Mouse (Mus musculus) limb, embryonic 13.5 days (tissue): Measurements from ENCODE around the gene Atxn7l1. TPM values are rescaled to one million over a fixed set of nuclear protein-coding genes. Genes with fewer than 3 reads are reported as not detected.

Experiments
- ATAC-seq: fragments of 200-750 bp; cut with Nextera tagmentation; 2 replicates; pipeline ENCODE4 v1.8.0; 2017; ENCODE audit warnings: low read depth, moderate number of reproducible peaks, moderate TSS enrichment; ENCODE audit not compliant: low FRiP score
- H3K27ac ChIP-seq: fragments of 300-500 bp; sonication (generic); 2 replicates; pipeline ENCODE4 v1.5.1; 2015; ENCODE audit warnings: inconsistent platforms, mild to moderate bottlenecking, moderate library complexity
- H3K27me3 ChIP-seq: fragments of 300-500 bp; sonication (generic); 2 replicates; pipeline ENCODE4 v1.6.1; 2015; ENCODE audit warnings: mild to moderate bottlenecking, inconsistent platforms
- H3K36me3 ChIP-seq: fragments of 300-500 bp; sonication (generic); 2 replicates; pipeline ENCODE4 v1.6.1; 2015; ENCODE audit warnings: inconsistent platforms, mild to moderate bottlenecking, moderate library complexity
- H3K4me1 ChIP-seq: fragments of 300-500 bp; sonication (generic); 2 replicates; pipeline ENCODE4 v1.6.1; 2015; ENCODE audit warnings: inconsistent platforms
- H3K4me2 ChIP-seq: fragments of 300-500 bp; sonication (generic); replicated peaks from 2 replicates; pipeline ENCODE4 v1.6.1; 2015; ENCODE audit warnings: inconsistent platforms, mild to moderate bottlenecking, moderate library complexity
- H3K4me3 ChIP-seq: fragments of 300-500 bp; sonication (generic); 2 replicates; pipeline ENCODE4 v1.5.1; 2015; ENCODE audit warnings: moderate library complexity, mild to moderate bottlenecking, inconsistent platforms
- H3K9ac ChIP-seq: fragments of 300-500 bp; sonication (generic); 2 replicates; pipeline ENCODE4 v1.6.1; 2015; ENCODE audit warnings: mild to moderate bottlenecking, inconsistent platforms
- H3K9me3 ChIP-seq: fragments of 300-500 bp; sonication (generic); 2 replicates; pipeline ENCODE4 v1.6.1; 2016; ENCODE audit warnings: inconsistent platforms
- WGBS: fragments of 180-500 bp; shearing (Covaris S2); methylation state at CpG from one replicate; pipeline ENCODE4 v1.1.7; 2015; 5-methylcytosine and 5-hydroxymethylcytosine counted together
- polyA plus RNA-seq: library from polyadenylated mRNA; unstranded; fragments of >200 nt; fragmentation: Nextera tagmentation; extraction: Ambion mirVana; gene quantifications from 2 replicates; pipeline ENCODE4 v1.2.1, GENCODE M21; 2015

Gene Atxn7l1
- polyA plus RNA-seq, 1 experiment from 2014 or later, result 13.9 TPM

DNA sequence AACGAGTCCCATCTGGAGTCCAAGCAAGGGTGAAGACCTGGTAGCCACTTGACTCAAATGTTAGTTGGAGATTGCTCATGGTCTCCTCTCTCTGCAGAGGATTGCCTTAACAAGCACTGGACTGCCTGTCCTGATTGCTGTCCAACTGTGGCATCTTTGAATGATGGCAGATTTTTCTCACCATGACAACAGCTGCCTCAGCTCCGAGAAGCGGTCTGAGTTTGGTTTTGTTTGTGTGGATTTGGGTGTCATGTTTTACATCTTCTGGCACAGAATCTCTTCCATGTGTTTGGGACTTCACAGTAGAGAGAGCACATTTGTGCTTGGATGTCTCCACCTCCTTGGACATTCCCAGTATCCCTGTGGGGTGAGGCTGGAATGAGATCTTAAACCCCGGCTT, 120.5 kb downstream of the Atxn7l1 start:
- no peak overlapping the region for H3K4me2 ChIP-seq
- 0 out of 2 replicates have a peak, but pooled peaks cover 3% of the 10 kb centered on the region for H3K9me3 ChIP-seq
- H3K4me3 ChIP-seq, result no peak overlapping the region
- 60% methylated on average over 4 of the region's 4 CpGs for WGBS
- H3K36me3 ChIP-seq, result 0 out of 2 replicates have a peak, but pooled peaks cover 3% of the 10 kb centered on the region
- no peaks in the 10 kb centered on the region for H3K27me3 ChIP-seq
- no peak overlapping the region for H3K27ac ChIP-seq
- H3K9ac ChIP-seq, result no peak overlapping the region
- peaks cover 10% of the 10 kb centered on the region; the same call in 1 of the 2 replicates for H3K4me1 ChIP-seq
- ATAC-seq, result no peak

DNA sequence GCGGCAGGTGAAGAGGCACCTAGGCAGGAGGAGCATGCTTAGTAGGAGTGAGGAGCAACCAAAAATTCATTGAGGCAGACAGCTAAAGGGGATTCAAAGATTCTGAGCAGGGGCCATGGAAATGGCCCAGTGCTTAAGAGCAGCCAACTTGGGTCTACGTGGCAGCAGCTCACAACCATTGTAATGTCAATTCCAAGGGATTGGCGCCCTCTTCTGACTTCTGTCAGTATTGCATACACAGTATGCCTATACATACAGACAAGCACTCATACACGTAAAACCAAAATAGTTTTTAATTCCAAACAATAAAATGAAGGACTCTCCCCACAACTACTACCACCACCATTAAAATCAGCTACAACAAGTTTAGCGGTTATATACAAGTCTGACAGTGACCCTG, 122.2 kb downstream of the Atxn7l1 start:
- 71% methylated on average over 5 of the region's 5 CpGs for WGBS

DNA sequence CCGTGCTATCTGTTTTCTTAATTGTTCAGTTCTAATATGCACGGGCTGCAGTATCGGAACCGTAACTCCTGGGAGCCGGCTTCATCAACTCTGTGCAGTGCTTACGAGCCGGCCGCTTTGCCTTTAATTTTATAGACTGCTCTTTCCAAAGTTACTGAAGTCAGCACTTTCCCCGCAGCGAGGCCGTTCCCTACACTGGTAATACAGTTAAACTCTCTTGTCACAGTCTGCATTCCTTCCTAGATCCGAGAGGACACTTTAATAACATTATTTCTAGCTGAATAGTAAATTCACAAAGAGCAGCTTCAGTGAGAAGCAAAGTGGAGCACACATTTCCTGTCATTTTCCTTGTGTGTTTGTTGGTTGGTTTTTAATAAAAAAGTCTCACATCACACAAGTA, 124.4 kb downstream of the Atxn7l1 start:
- ATAC-seq, result no peak
- Histone ChIP-seq H3K4me1 (peaks cover 10% of the 10 kb centered on the region; the same call in 1 of the 2 replicates), H3K27me3 (no peaks in the 10 kb centered on the region), H3K27ac (no peak overlapping the region), H3K9me3 (0 out of 2 replicates have a peak, but pooled peaks cover 3% of the 10 kb centered on the region), H3K4me2 (no peak overlapping the region), H3K36me3 (no peaks in the 10 kb centered on the region), H3K4me3 (no peak overlapping the region), H3K9ac (no peak overlapping the region)
- 36% methylated on average over 12 of the region's 12 CpGs for WGBS

More for the DNA sequence above, 122.2 kb downstream of the Atxn7l1 start:
- no peaks in the 10 kb centered on the region for H3K27me3 ChIP-seq
- 0 out of 2 replicates have a peak, but pooled peaks cover 3% of the 10 kb centered on the region for H3K9me3 ChIP-seq
- no peak overlapping the region for H3K27ac ChIP-seq
- no peak for ATAC-seq
- no peak overlapping the region for H3K9ac ChIP-seq
- H3K4me1 ChIP-seq, result peaks cover 10% of the 10 kb centered on the region; the same call in 1 of the 2 replicates
- H3K4me3 ChIP-seq, result no peak overlapping the region
- 0 out of 2 replicates have a peak, but pooled peaks cover 3% of the 10 kb centered on the region for H3K36me3 ChIP-seq
- no peak overlapping the region for H3K4me2 ChIP-seq

DNA sequence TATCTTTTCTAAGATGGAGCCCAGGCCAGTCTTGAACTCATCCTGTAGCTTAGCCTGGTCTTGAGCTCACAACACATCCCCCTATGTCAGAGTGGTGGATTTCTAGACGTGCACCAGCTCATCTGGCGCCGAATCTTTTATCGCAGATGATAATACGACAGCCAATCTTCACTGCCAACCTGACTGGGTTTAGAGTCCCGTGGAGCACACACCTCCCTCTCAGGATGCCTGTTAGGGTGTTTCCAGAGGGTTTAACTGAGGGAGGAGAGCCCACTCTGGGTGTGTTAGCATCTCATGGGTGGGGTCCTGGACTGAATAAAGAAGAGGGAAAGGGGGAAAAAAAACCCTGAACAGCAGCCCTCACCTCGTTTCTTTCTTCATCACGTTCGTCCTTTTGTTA, 124.9 kb downstream of the Atxn7l1 start:
- Histone ChIP-seq H3K27ac (no peak overlapping the region), H3K36me3 (no peaks in the 10 kb centered on the region), H3K4me2 (no peak overlapping the region), H3K4me1 (peaks cover 10% of the 10 kb centered on the region; the same call in 1 of the 2 replicates), H3K9me3 (0 out of 2 replicates have a peak, but pooled peaks cover 3% of the 10 kb centered on the region), H3K4me3 (no peak overlapping the region), H3K27me3 (no peaks in the 10 kb centered on the region), H3K9ac (no peak overlapping the region)
- ATAC-seq, result no peak
- WGBS, result 87% methylated on average over 9 of the region's 9 CpGs

DNA sequence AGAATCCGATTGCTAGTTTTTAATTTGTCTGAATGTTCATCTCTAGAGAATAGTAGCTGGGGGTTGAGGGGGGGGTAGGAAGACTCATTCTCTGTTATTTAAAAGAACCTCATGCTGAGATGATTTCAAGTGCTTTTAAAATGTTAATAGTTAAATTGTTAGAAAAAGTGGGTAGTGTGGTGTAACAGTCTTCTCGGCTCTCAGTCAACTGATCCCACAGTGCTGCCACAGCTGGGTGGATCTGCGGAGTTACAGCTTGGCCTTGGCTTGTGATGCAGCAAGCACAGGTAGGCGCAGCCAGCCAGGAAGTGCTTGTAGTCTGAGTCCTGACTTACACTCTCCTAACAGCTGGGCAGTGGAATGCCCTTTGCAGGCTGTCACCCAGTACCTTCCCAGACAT, 125.7 kb downstream of the Atxn7l1 start:
- Histone ChIP-seq H3K4me2 (no peak overlapping the region), H3K4me1 (peaks cover 10% of the 10 kb centered on the region; the same call in 1 of the 2 replicates), H3K9me3 (0 out of 2 replicates have a peak, but pooled peaks cover 3% of the 10 kb centered on the region), H3K27me3 (no peaks in the 10 kb centered on the region), H3K27ac (no peak overlapping the region), H3K9ac (no peak overlapping the region), H3K36me3 (no peaks in the 10 kb centered on the region), H3K4me3 (no peak overlapping the region)
- ATAC-seq, result no peak
- 71% methylated on average over 4 of the region's 4 CpGs for WGBS

DNA sequence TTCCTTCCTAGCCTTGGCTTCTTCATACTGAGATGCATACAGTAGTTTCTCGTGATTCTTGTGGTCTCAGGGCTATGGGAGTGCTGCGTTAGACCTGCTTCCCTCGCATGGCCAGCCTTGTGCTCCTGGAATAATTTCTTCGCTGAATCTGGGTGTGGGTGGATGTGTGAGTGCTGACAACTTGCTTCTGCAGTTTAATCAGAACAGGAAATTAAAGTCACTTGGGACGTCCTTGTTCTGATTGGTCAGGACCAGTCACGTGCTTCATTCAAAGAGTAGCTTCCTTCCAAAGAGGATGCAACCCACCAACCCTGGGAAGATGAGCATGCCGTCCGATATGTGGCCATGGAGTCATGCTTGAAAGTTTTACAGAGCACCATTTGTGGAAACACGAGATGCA, 126.2 kb downstream of the Atxn7l1 start:
- Histone ChIP-seq H3K4me1 (peaks cover 10% of the 10 kb centered on the region; the same call in 1 of the 2 replicates), H3K4me3 (no peak overlapping the region), H3K36me3 (no peaks in the 10 kb centered on the region), H3K4me2 (no peak overlapping the region), H3K9me3 (0 out of 2 replicates have a peak, but pooled peaks cover 3% of the 10 kb centered on the region), H3K9ac (no peak overlapping the region), H3K27me3 (no peaks in the 10 kb centered on the region), H3K27ac (no peak overlapping the region)
- ATAC-seq, result no peak
- 76% methylated on average over 9 of the region's 9 CpGs for WGBS

DNA sequence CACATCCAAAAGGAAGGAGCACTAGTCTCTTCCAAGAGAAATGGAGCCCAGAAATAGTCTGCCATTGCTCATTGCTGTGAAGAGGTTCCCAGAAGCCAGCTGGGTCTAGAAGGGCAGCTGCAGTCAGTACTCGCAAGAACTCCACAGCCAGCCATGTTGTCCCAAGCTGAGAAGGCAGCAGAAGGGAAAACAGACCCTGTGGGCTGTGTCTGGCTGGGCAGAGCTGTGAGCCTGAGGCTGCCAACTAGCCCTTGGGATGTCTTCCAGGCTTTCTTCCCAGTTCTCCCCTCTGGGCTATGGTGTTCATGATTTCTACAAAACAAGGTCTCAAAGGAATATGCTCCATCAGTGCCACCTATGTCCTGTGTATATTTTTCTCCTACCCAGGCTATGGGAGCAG, 128.5 kb downstream of the Atxn7l1 start:
- ATAC-seq, result no peak
- Histone ChIP-seq H3K27ac (no peak overlapping the region), H3K4me1 (peaks cover 10% of the 10 kb centered on the region; the same call in 1 of the 2 replicates), H3K4me2 (no peak overlapping the region), H3K36me3 (no peaks in the 10 kb centered on the region), H3K9ac (no peak overlapping the region), H3K27me3 (no peaks in the 10 kb centered on the region), H3K9me3 (no peaks in the 10 kb centered on the region), H3K4me3 (no peak overlapping the region)
- 91% methylated on average over 1 of the region's 1 CpGs for WGBS

DNA sequence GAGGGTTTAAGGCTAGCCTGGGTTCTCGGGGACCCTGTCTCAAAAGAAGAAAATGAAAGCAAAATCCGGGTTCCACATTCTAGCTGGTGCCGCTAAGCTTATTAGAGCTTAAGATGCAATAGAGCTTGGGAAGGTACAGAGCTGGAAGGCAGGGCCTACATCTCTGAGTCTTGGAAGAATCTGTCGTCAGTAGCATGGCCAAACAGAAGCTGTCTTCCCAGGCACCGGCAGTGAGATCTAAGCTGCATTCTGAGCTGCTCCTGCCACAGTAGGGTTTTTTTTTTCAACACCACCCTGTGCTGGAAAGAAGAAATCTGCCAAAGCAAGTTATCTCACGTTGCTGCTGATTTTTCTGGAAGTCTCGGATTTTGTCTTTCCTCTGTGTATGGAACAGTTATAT, 129.9 kb downstream of the Atxn7l1 start:
- no peak overlapping the region for H3K27ac ChIP-seq
- ATAC-seq, result no peak
- no peak overlapping the region for H3K4me2 ChIP-seq
- H3K9ac ChIP-seq, result no peak overlapping the region
- H3K4me3 ChIP-seq, result no peak overlapping the region
- no peaks in the 10 kb centered on the region for H3K9me3 ChIP-seq
- WGBS, result 74% methylated on average over 7 of the region's 7 CpGs
- no peaks in the 10 kb centered on the region for H3K27me3 ChIP-seq
- H3K4me1 ChIP-seq, result no peaks in the 10 kb centered on the region
- no peaks in the 10 kb centered on the region for H3K36me3 ChIP-seq

DNA sequence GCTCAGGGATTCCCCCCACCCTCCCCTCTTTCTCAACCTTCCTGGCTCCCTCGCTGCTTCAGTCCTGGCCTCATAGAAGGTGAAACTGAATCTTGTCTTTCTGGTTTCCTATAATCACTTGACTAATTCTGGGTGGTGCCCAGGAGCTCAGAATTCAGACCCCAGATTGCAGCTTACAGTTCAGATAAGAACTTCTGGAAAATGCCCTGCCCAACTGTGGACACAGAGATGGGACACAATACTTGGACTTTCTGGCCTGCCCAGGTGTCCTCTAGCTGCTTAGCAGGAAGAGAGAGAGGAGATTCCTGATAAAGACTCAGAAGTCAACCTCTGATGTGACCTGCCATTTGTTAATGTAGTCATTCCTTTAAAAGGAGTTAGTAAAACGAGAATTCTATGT, 131.7 kb downstream of the Atxn7l1 start:
- Histone ChIP-seq H3K9me3 (no peaks in the 10 kb centered on the region), H3K27ac (no peak overlapping the region), H3K4me3 (no peak overlapping the region), H3K27me3 (no peaks in the 10 kb centered on the region), H3K9ac (no peak overlapping the region), H3K4me2 (no peak overlapping the region), H3K4me1 (no peaks in the 10 kb centered on the region), H3K36me3 (no peaks in the 10 kb centered on the region)
- WGBS, result 68% methylated on average over 2 of the region's 2 CpGs
- no peak for ATAC-seq

DNA sequence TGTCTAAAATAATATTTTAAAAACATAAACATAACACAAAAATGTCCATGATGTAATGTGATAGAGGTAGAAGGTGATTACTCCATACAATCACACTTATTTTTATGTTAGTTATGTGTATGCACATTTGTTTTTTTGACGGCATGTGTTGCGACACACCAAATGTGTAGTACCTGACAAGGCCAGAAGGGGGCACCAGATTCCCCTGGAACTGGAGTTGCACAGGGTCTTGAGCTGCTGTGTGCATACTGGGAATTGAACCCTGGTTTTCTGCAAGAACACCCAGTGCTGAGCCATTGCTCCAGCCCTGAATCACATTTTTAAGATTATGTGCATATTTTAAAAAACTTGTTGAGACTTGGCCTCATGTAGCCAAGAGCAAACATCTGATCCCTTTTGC, 133.3 kb downstream of the Atxn7l1 start:
- Histone ChIP-seq H3K4me3 (no peak overlapping the region), H3K27ac (no peak overlapping the region), H3K9me3 (no peaks in the 10 kb centered on the region), H3K36me3 (no peaks in the 10 kb centered on the region), H3K4me1 (peaks cover 15% of the 10 kb centered on the region), H3K9ac (no peak overlapping the region), H3K27me3 (no peaks in the 10 kb centered on the region), H3K4me2 (no peak overlapping the region)
- no peak for ATAC-seq
- WGBS, result 26% methylated on average over 2 of the region's 2 CpGs

DNA sequence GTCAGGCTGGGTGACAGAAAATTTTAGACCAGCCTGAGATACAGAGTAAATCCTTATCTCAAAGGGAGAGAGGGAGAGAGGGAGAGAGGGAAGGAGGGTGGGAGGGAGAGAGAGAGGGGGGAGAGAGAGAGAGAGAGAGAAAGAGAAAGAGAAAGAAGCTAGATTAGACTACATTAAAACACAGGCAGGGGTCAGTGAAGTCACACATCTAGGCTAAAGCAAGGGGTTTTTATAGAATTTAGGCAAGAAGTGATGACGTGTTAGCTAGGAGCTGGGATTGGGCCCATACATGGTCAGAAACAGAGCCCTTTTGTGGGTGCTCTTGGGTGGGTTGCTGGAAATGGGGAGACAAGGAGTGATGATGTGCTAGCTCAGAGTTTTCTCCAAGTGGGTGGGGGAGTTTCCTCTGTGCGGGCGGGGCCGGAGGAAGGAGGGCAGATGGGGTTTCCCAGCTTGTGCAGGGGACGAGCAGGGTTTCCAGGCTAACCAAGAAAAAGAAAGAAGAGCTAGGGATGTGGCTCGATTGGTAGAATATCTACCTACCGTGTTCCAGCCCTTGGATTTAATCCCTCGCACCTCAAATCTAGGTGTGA, 136.9 kb downstream of the Atxn7l1 start:
- no peaks in the 10 kb centered on the region for H3K9me3 ChIP-seq
- no peak overlapping the region for H3K4me2 ChIP-seq
- H3K4me1 ChIP-seq, result peaks cover 41% of the 10 kb centered on the region
- no peaks in the 10 kb centered on the region for H3K36me3 ChIP-seq
- 85% methylated on average over 8 of the region's 8 CpGs for WGBS
- H3K9ac ChIP-seq, result no peak overlapping the region
- H3K4me3 ChIP-seq, result no peak overlapping the region
- ATAC-seq, result no peak
- H3K27ac ChIP-seq, result no peak overlapping the region
- H3K27me3 ChIP-seq, result no peaks in the 10 kb centered on the region

DNA sequence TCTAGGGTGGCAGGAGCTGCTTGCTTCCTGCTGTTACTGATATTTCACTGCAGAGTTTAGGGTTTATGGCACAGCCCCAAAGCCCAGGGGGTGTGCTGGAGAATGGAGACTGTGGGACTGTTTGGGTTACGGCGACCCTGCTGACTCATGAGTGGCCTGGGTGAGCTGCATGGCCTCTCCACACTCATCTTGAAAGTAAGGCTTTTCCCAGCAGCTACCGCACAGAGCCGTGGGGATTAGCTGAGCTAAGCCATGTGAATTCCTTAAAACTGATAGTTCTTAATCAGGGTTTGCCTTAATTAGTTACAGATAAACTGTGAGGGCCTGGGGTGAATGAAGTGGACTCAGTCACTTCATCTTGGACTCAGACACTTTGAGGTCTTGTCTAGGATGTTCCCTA, 137.9 kb downstream of the Atxn7l1 start:
- H3K27me3 ChIP-seq, result peaks cover 3% of the 10 kb centered on the region; the same call in 1 of the 2 replicates
- no peak overlapping the region for H3K4me2 ChIP-seq
- H3K4me3 ChIP-seq, result no peak overlapping the region
- H3K27ac ChIP-seq, result no peak overlapping the region
- H3K36me3 ChIP-seq, result no peaks in the 10 kb centered on the region
- no peaks in the 10 kb centered on the region for H3K9me3 ChIP-seq
- WGBS, result 20% methylated on average over 4 of the region's 4 CpGs
- H3K9ac ChIP-seq, result no peak overlapping the region
- ATAC-seq, result no peak
- H3K4me1 ChIP-seq, result peaks cover 44% of the 10 kb centered on the region
